Comparison of ENCODE assay signal across 25 mouse cellular contexts in the genomic region with DNA sequence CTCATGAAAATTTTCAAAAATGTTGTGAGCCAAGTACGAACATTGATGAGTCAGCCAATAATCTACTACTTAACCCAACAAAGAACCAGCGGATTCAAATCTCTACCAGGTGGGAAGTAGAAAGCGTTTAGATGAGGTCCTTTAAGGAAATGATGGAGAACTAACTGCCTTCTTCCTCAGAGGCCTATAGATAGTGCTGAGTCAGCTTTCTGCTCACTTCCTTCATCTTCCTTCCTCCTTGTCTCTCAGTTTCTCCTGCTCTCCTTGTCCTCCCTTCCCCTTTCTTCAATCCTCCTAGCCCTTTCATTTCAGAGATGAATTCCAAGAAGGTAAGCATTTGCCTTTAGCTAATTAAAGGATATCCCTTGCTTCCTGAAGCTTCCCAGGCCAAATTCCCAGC. TPM values are rescaled to one million over a fixed set of nuclear protein-coding genes. Genes with fewer than 3 reads are reported as not detected.
DNase-seq lines count a peak whose midpoint lies in the region; ATAC-seq and TF ChIP-seq lines count a peak whose summit lies in the region.
"Had no signal": no experiment of that assay in that cellular context is flagged by ENCODE, and none has a peak within 500 bp of the region (broad histone marks: within the 10 kb centered on the region; RNA-seq: fewer than 3 reads in every experiment).

No protein-coding gene starts in this region.

- no peak overlapping the region for H3K4me3 ChIP-seq in ES-E14 (ENCODE audit: insufficient read depth in 1 of 2, low read depth in 1 of 2, low read length in 2 of 2, poor library complexity in 1 of 2, severe bottlenecking in 1 of 2)
- H3K4me3 ChIP-seq in kidney, embryonic 14.5 days (ENCODE audit: low read length) = no peak overlapping the region
- no peak overlapping the region for H3K4me3 ChIP-seq in forebrain, postnatal 0 days (ENCODE audit: low read depth, low read length)
- H3K4me3 ChIP-seq: embryonic facial prominence, embryonic 13.5 days; embryonic facial prominence, embryonic 15.5 days; erythroblast, embryonic 14.5 days; forebrain, embryonic 10.5 days; forebrain, embryonic 12.5 days had no signal

- WGBS in kidney, embryonic 14.5 days = 95% methylated on average over 3 of the region's 3 CpGs
- WGBS in forebrain, postnatal 0 days = 93% methylated on average over 3 of the region's 3 CpGs

- no peaks in the 10 kb centered on the region for H3K36me3 ChIP-seq in ES-E14 (ENCODE audit: control insufficient read depth, insufficient read depth, low read length, poor library complexity, severe bottlenecking)
- no peaks in the 10 kb centered on the region for H3K36me3 ChIP-seq in kidney, embryonic 14.5 days (ENCODE audit: control insufficient read depth, insufficient read depth, low read length)
- H3K36me3 ChIP-seq in forebrain, postnatal 0 days (ENCODE audit: insufficient read depth) = no peaks in the 10 kb centered on the region
- H3K36me3 ChIP-seq: embryonic facial prominence, embryonic 13.5 days; embryonic facial prominence, embryonic 15.5 days; forebrain, embryonic 10.5 days; forebrain, embryonic 12.5 days had no signal

- in situ Hi-C loops in ES-E14 (cut with MboI; ENCODE audit: low sequenced_read_pairs in 2 of 2, unreplicated experiment in 2 of 2) = no loop called here

- H3K27me3 ChIP-seq in kidney, embryonic 14.5 days (ENCODE audit: control insufficient read depth, insufficient read depth, low read length) = no peaks in the 10 kb centered on the region
- H3K27me3 ChIP-seq in forebrain, postnatal 0 days (ENCODE audit: insufficient read depth, low read length) = no peaks in the 10 kb centered on the region
- H3K27me3 ChIP-seq: embryonic facial prominence, embryonic 13.5 days; embryonic facial prominence, embryonic 15.5 days; forebrain, embryonic 12.5 days; Patski had no signal

- peak; percentile 50 for ATAC-seq in granulocyte monocyte progenitor cell, adult 5-6 weeks (replicated peaks; ENCODE audit: poor library complexity, severe bottlenecking)
- ATAC-seq in megakaryocyte progenitor cell, adult 5-6 weeks (replicated peaks; ENCODE audit: poor library complexity) = 0 out of 2 replicates have a peak, but pooled peaks have one; percentile 46
- no peak for ATAC-seq in kidney, embryonic 14.5 days (ENCODE audit: low FRiP score, low TSS enrichment)
- no peak for ATAC-seq in forebrain, postnatal 0 days
- ATAC-seq: activated CD4-positive, CD25-positive, alpha-beta regulatory T cell, adult 4 months; forebrain, embryonic 14.5 days; forebrain, embryonic 16.5 days; Patski had no signal

- H3K9me3 ChIP-seq in ES-E14 (ENCODE audit: control insufficient read depth, insufficient read depth, low read depth, low read length) = peaks cover 3% of the 10 kb centered on the region
- no peaks in the 10 kb centered on the region for H3K9me3 ChIP-seq in kidney, embryonic 14.5 days (ENCODE audit: control insufficient read depth, low read length)
- H3K9me3 ChIP-seq in forebrain, postnatal 0 days (ENCODE audit: low read length) = no peaks in the 10 kb centered on the region
- H3K9me3 ChIP-seq: embryonic facial prominence, embryonic 13.5 days; embryonic facial prominence, embryonic 15.5 days; forebrain, embryonic 10.5 days; forebrain, embryonic 12.5 days had no signal

- no peak overlapping the region for H3K27ac ChIP-seq in ES-E14 (ENCODE audit: insufficient read depth, low read depth, low read length, poor library complexity, severe bottlenecking)
- H3K27ac ChIP-seq in kidney, embryonic 14.5 days (ENCODE audit: low read depth, low read length) = no peak overlapping the region
- H3K27ac ChIP-seq in forebrain, postnatal 0 days (ENCODE audit: low read depth, low read length) = no peak overlapping the region
- H3K27ac ChIP-seq: embryonic facial prominence, embryonic 13.5 days; embryonic facial prominence, embryonic 15.5 days; forebrain, embryonic 10.5 days; forebrain, embryonic 12.5 days had no signal

- no peak overlapping the region for H3K9ac ChIP-seq in ES-E14 (ENCODE audit: insufficient read depth, low read depth, low read length, poor library complexity, severe bottlenecking)
- H3K9ac ChIP-seq in kidney, embryonic 14.5 days (ENCODE audit: low read depth, low read length) = no peak overlapping the region
- H3K9ac ChIP-seq in forebrain, postnatal 0 days = no peak overlapping the region
- H3K9ac ChIP-seq: embryonic facial prominence, embryonic 13.5 days; embryonic facial prominence, embryonic 15.5 days; forebrain, embryonic 12.5 days had no signal

- TF ChIP-seq CTCF in forebrain, postnatal 0 days (IDR thresholded peaks at IDR 0.05; ENCODE audit: low read depth) = no peak

- no peak overlapping the region for H3K4me2 ChIP-seq in kidney, embryonic 14.5 days (replicated peaks; ENCODE audit: low read depth, low read length)
- no peak overlapping the region for H3K4me2 ChIP-seq in forebrain, postnatal 0 days (ENCODE audit: low read depth)
- H3K4me2 ChIP-seq: embryonic facial prominence, embryonic 13.5 days; embryonic facial prominence, embryonic 15.5 days; forebrain, embryonic 12.5 days had no signal

- no peaks in the 10 kb centered on the region for H3K4me1 ChIP-seq in ES-E14 (ENCODE audit: control insufficient read depth in 2 of 2, insufficient read depth in 2 of 2, low read length in 2 of 2, poor library complexity in 1 of 2)
- no peaks in the 10 kb centered on the region for H3K4me1 ChIP-seq in kidney, embryonic 14.5 days (ENCODE audit: control insufficient read depth, insufficient read depth, low read length)
- no peaks in the 10 kb centered on the region for H3K4me1 ChIP-seq in forebrain, postnatal 0 days (ENCODE audit: insufficient read depth)
- H3K4me1 ChIP-seq: forebrain, embryonic 10.5 days; forebrain, embryonic 12.5 days had no signal

- DNase-seq in ES-E14 (ENCODE audit: low read depth, low spot score) = no peak
- DNase-seq in forebrain, postnatal 0 days = no peak
- DNase-seq in adipocyte (ENCODE audit: low spot score) = no peak
- DNase-seq: adrenal gland, adult 2 months; adrenal gland, postnatal 10 days; adrenal gland, postnatal 25 days; cerebellum, adult 11 months; cerebellum, adult 18-20 months; cerebellum, adult 8-10 months; cerebellum, adult 9-11 months; cerebellum, postnatal 14 days; cerebellum, postnatal 36 days; embryo, embryonic 11 days had no signal

TF ChIP-seq in ES-E14, 5 proteins besides CTCF, POLR2A, EP300 and RAD21:
- no peak for TF ChIP-seq HCFC1 (IDR thresholded peaks at IDR 0.05; ENCODE audit: borderline replicate concordance, insufficient read depth, low read length)
- no peak for TF ChIP-seq ZC3H11A (IDR thresholded peaks at IDR 0.05; ENCODE audit: borderline replicate concordance, low read depth, low read length)
- TF ChIP-seq MAFK (IDR thresholded peaks at IDR 0.05; ENCODE audit: insufficient read depth, low read depth, low read length) = peak; percentile 76

RNA-seq across cellular contexts. Expression of a gene that starts 46.9 kb away (rescaled TPM):
- total RNA-seq in ES-E14 (2012; rRNA removed) = 0.09 TPM in 1 of 2 replicates, not detected in the other
- not detected in 2 replicates for total RNA-seq in granulocyte monocyte progenitor cell, adult 5-6 weeks (2014; fragmentation: Nextera tagmentation)
- total RNA-seq in granulocyte monocyte progenitor cell, adult 5-6 weeks (2017) = 0.04 TPM in 1 of 2 replicates, not detected in the other
- 0.71 and 1.6 TPM in 2 replicates for total RNA-seq in megakaryocyte progenitor cell, adult 5-6 weeks (2015)
- total RNA-seq in megakaryocyte progenitor cell, adult 5-6 weeks (2017) = 0.42 and 0.88 TPM in 2 replicates
- 2.6 and 3.4 TPM in 2 replicates for polyA plus RNA-seq in kidney, embryonic 14.5 days (2014; fragmentation: Nextera tagmentation; extraction: Ambion mirVana)
- total RNA-seq in forebrain, postnatal 0 days (2014; rRNA removed) = 1.0 and 1.7 TPM in 2 replicates
- polyA plus RNA-seq in forebrain, postnatal 0 days (2015; fragmentation: Nextera tagmentation; extraction: Ambion mirVana) = 2.1 and 3.0 TPM in 2 replicates
- polyA plus RNA-seq: erythroblast, embryonic 14.5 days had no signal

Comparison
In these comparisons a context has a peak if more than half of its experiments do, and no peak if none do; other contexts are left out.
1. ATAC-seq: peak in granulocyte monocyte progenitor cell, adult 5-6 weeks (single experiment) and megakaryocyte progenitor cell, adult 5-6 weeks (single experiment); none in kidney, embryonic 14.5 days (single experiment) and forebrain, postnatal 0 days (single experiment).